Mouse (Mus musculus) ES-E14 (cell line): ENCODE data around the gene Rab37. TPM values are rescaled to one million over a fixed set of nuclear protein-coding genes. Genes with fewer than 3 reads are reported as not detected.

ENCODE experiments used
- DNase-seq: peaks from one replicate; pipeline ENCODE4 v3.0.0-alpha.2; 2013; ENCODE audit warnings: low read depth, low spot score
- H3K27ac ChIP-seq: 2 replicates; pipeline ENCODE4 v1.5.1; 2012; ENCODE audit warnings: low read depth, mild to moderate bottlenecking, low read length, moderate library complexity, mixed read lengths; ENCODE audit not compliant: poor library complexity, insufficient read depth, severe bottlenecking
- H3K36me3 ChIP-seq: 2 replicates; pipeline ENCODE4 v1.6.1; 2012; ENCODE audit warnings: mild to moderate bottlenecking, low read length, moderate library complexity, mixed read lengths; ENCODE audit not compliant: control insufficient read depth, poor library complexity, insufficient read depth, severe bottlenecking
- H3K4me1 ChIP-seq, 2 experiments: fragments of 150-350 bp in 1 of 2; sonication (generic) in 1 of 2; 2 replicates each; pipeline ENCODE4 v1.6.1; 2012; ENCODE audit warnings: low read length in 2 of 2, mild to moderate bottlenecking in 1 of 2, mixed read lengths in 1 of 2; ENCODE audit not compliant: control insufficient read depth in 2 of 2, insufficient read depth in 2 of 2, poor library complexity in 1 of 2
- H3K4me3 ChIP-seq, 2 experiments: fragments of 150-350 bp in 1 of 2; sonication (generic) in 1 of 2; 2 replicates each; pipeline ENCODE4 v1.5.1; 2012; ENCODE audit warnings: low read length in 2 of 2, low read depth in 1 of 2, mild to moderate bottlenecking in 1 of 2, mixed read lengths in 1 of 2; ENCODE audit not compliant: insufficient read depth in 1 of 2, poor library complexity in 1 of 2, severe bottlenecking in 1 of 2
- H3K9ac ChIP-seq: 2 replicates; pipeline ENCODE4 v1.6.1; 2012; ENCODE audit warnings: low read depth, mild to moderate bottlenecking, low read length, mixed read lengths; ENCODE audit not compliant: poor library complexity, insufficient read depth, severe bottlenecking
- H3K9me3 ChIP-seq: fragments of 150-350 bp; sonication (generic); 2 replicates; pipeline ENCODE4 v1.6.1; 2012; ENCODE audit warnings: low read depth, mild to moderate bottlenecking, low read length; ENCODE audit not compliant: control insufficient read depth, insufficient read depth
- CHD2 ChIP-seq: IDR thresholded peaks from 2 replicates; pipeline ENCODE4 v1.6.1; 2014; ENCODE audit warnings: mild to moderate bottlenecking, low read depth, low read length, inconsistent platforms
- HCFC1 ChIP-seq: IDR thresholded peaks from 2 replicates; pipeline ENCODE4 v1.6.1; 2012; ENCODE audit warnings: low read length, inconsistent platforms, borderline replicate concordance; ENCODE audit not compliant: insufficient read depth
- MAFK ChIP-seq: IDR thresholded peaks from 2 replicates; pipeline ENCODE4 v1.6.1; 2014; ENCODE audit warnings: mild to moderate bottlenecking, low read depth, low read length, inconsistent platforms; ENCODE audit not compliant: insufficient read depth
- ZC3H11A ChIP-seq: IDR thresholded peaks from 2 replicates; pipeline ENCODE4 v1.6.1; 2012; ENCODE audit warnings: low read depth, mild to moderate bottlenecking, inconsistent platforms, low read length, borderline replicate concordance
- ZNF384 ChIP-seq: IDR thresholded peaks from 2 replicates; pipeline ENCODE4 v1.6.1; 2012; ENCODE audit warnings: low read depth, low read length, inconsistent platforms
- in situ Hi-C, 2 experiments: fragments of 600-800 bp; cut with MboI; formaldehyde crosslinking; loops; one replicate each; pipeline ENCODE4 v1.15.1; 2025; ENCODE audit warnings: low sequenced_read_pairs in 2 of 2, inconsistent platforms in 1 of 2; ENCODE audit not compliant: unreplicated experiment in 2 of 2
- total RNA-seq: library from RNA; depleted of rRNA; stranded (reverse); fragments of 300-350 nt; gene quantifications from 2 replicates; pipeline ENCODE4 v1.2.3, GENCODE M21; 2012; rRNA removed

Rab37 gene
- 0.67 and 0.85 TPM in 2 replicates for total RNA-seq

- in situ Hi-C loops, result loop anchor here in 1 of 2 experiments (5.0 kb wide), 1 partner anchor 61 kb away; no protein-coding TSS in a partner anchor
Measured at GRCm38 (mm10) chr11:115091362-115091901, at the start of gene Rab37. Gene Rab37 (plus strand): TSS chr11:115091431.

DNA sequence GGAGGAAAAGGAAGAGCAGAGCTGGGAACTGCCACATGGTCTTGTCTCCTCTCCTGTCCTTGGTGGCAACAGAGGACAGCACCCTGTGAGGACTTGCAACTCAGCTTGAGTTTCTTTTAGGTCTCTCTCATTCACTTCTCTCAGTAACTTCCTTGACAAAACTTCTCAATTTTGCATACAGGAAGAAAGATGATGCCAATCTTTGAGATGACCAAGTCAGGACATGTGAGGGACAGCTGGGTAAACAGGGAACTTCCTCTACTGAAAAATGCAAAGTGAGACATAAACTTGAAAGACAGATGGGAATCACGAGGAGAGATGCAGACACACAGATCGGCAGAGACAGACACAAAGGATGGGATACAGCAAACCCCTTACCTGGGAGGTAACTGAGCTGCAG lies 43.0 kb upstream of the Rab37 start, which contains the start of gene Cd300ld3:
TSS of gene Cd300ld3 (minus strand) at position 151 of the 400 bp plus-strand sequence.
- no peak for TF ChIP-seq ZC3H11A
- no peak for TF ChIP-seq CHD2
- no peak for TF ChIP-seq HCFC1
- no peak for TF ChIP-seq MAFK
- no peak for TF ChIP-seq ZNF384
- in situ Hi-C loops, result no loop called here

More at GRCm38 (mm10) chr11:115091362-115091901, at the start of gene Rab37:
- Histone ChIP-seq H3K9ac (no peak within 1 kb of the TSS), H3K27ac (no peak within 1 kb of the TSS), H3K4me3 (peak within 1 kb of the TSS; percentile 6 to 44), H3K4me1 (peaks cover 2% of the 10 kb centered on the region in 2 experiments; a peak in 2 of 4 replicates), H3K9me3 (0 out of 2 replicates have a peak, but pooled peaks cover 3% of the 10 kb centered on the region), H3K36me3 (no peaks in the 10 kb centered on the region)
- DNase-seq, result no peak
- TF ChIP-seq HCFC1 (no peak), ZNF384 (no peak), ZC3H11A (no peak)

DNA sequence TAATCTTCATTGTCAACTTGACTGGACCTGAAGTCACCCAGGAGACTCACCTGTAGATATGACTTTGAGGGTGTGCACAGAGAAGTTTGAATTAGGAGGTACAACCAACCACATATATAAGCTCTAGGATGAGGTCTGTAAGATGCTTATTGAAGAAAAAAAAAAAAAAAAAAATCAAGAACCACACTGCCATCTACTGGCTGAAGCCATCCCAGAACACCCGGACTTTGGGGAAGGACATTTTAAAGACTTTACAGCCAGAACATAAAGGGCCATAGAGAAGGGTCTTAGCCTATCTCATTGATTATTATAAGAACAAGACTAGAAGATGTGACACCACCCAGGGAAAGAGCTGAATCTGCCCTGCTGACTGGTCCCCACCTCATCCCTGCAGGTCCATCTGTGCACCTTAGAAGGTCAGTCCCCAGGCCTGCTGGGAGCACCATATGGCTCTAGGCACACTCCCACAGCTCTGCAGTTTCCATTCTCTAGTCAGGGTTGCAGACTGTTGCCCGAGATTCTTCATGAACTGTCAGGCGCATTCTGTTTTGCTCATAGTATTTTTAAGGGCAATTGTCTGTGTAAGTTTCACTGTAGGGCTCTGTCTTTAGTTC lies 41.8 kb upstream of the Rab37 start:
- DNase-seq, result no peak
- Histone ChIP-seq H3K4me3 (no peak overlapping the region), H3K9me3 (no peaks in the 10 kb centered on the region), H3K36me3 (no peaks in the 10 kb centered on the region), H3K9ac (no peak overlapping the region), H3K4me1 (peaks cover 0 to 4% of the 10 kb centered on the region in 2 experiments; a peak in 1 of 4 replicates), H3K27ac (no peak overlapping the region)
- in situ Hi-C loops, result no loop called here
- TF ChIP-seq ZC3H11A (no peak), CHD2 (no peak), MAFK (no peak), HCFC1 (no peak), ZNF384 (peak; percentile 99)

More for the DNA sequence above, 43.0 kb upstream of the Rab37 start, which contains the start of gene Cd300ld3:
- peaks cover 0 to 3% of the 10 kb centered on the region in 2 experiments; a peak in 1 of 4 replicates for H3K4me1 ChIP-seq
- H3K9me3 ChIP-seq, result no peaks in the 10 kb centered on the region
- H3K4me3 ChIP-seq, result no peak within 1 kb of the TSS
- no peak within 1 kb of the TSS for H3K27ac ChIP-seq
- no peak for DNase-seq
- no peaks in the 10 kb centered on the region for H3K36me3 ChIP-seq
- H3K9ac ChIP-seq, result no peak within 1 kb of the TSS

GRCm38 (mm10) chr11:115052206-115052605 lies 39.0 kb upstream of the Rab37 start:
- in situ Hi-C loops, result no loop called here
- Histone ChIP-seq H3K4me3 (no peak overlapping the region), H3K36me3 (no peaks in the 10 kb centered on the region), H3K27ac (no peak overlapping the region), H3K9me3 (no peaks in the 10 kb centered on the region), H3K4me1 (peaks cover 0 to 4% of the 10 kb centered on the region in 2 experiments; a peak in 1 of 4 replicates), H3K9ac (no peak overlapping the region)
- DNase-seq, result peak; percentile 91
- TF ChIP-seq MAFK, result peak; percentile 99
- TF ChIP-seq HCFC1, result no peak
